Mouse (Mus musculus): ENCODE data around the gene Glmp.
A peak's percentile ranks its signal among the peaks of the same experiment; 100 is the strongest.
"Not testable (repeated sequence)": the region's sequence is repeated elsewhere in the genome, so short reads cannot be mapped to it uniquely, and the experiment has no call there.

Gene Glmp

GRCm38 (mm10) chr3:88336058-88337013, 11.5 kb downstream of the Glmp start, which contains the start of the genes Tmem79 and Smg5:
TSS of gene Tmem79 (minus strand) at chr3:88336148.
TSS of gene Smg5 (plus strand) at chr3:88336260.
- DNase-seq (ENCODE audit: low spot score): peak; percentile 97

DNA sequence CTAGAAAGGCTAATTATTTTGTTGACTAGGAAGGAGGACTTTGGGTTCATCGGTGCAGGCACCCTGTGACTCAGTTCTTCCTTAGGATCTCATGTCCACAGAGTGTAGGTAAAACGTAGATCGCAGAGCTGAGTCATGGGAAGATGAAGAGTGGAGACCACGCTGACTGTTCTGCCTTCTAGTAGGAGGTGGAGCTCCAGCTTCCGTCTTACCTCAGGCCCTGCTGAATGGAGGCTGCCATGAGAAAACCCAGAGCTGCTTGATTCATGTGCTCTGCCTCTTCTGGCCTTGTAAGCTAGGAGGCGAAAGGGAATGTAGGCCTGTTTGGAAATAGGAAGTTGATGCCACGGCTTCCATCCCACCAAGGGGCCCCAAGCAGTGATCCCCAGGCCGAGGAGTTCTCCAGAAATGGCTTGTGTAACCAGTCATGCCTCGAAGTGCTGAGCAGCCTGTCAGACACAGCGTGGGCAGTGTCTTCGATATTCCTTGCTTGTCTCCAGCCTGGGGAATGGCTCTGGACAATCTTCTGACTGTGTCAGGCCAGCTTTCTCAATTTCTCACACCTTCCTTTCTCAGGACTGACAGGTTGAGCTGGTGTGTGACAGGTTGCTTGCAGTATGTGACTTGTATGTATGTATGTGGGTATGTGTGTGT, 12.7 kb downstream of the Glmp start:
- peak; percentile 22 for DNase-seq (ENCODE audit: low spot score)

DNA sequence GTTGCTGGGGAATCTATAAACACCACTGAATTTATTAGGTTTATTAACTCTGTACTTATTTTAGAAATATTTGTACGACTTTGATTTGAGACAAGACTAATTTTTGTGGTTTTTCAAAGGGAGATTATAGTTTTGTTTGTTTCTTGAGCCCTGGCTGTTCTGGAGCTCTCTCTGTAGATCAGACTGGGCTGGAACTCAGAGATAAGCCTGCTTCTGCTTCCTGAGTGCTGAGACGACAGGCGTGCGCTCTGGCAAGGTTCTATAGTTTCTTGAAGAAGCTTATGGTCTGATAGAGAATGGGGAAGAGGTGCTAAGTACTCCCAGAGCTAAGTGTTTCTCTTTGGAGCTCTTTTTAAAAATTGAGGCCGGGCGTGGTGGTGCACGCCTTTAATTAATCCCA, 13.5 kb downstream of the Glmp start:
- DNase-seq (ENCODE audit: low spot score): no peak

- no peak for DNase-seq (ENCODE audit: low spot score)
Measured at GRCm38 (mm10) chr3:88339006-88339405, 14.2 kb downstream of the Glmp start.

- no peak for DNase-seq (ENCODE audit: low spot score)
Measured at GRCm38 (mm10) chr3:88350732-88351131, 25.9 kb downstream of the Glmp start.

- no peak for DNase-seq (ENCODE audit: low spot score)
Measured at GRCm38 (mm10) chr3:88352907-88353306, 28.1 kb downstream of the Glmp start.

GRCm38 (mm10) chr3:88354396-88355165, 29.8 kb downstream of the Glmp start:
- peak; percentile 59 for DNase-seq (ENCODE audit: low spot score)

- DNase-seq (ENCODE audit: low spot score): peak; percentile 53
Measured at GRCm38 (mm10) chr3:88359584-88359983, 34.8 kb downstream of the Glmp start.

- peak; percentile 82 for DNase-seq (ENCODE audit: low spot score)
Measured at GRCm38 (mm10) chr3:88359989-88360388, 35.2 kb downstream of the Glmp start.

- no peak for DNase-seq (ENCODE audit: low spot score)
Measured at GRCm38 (mm10) chr3:88361096-88361495, 36.3 kb downstream of the Glmp start.

DNA sequence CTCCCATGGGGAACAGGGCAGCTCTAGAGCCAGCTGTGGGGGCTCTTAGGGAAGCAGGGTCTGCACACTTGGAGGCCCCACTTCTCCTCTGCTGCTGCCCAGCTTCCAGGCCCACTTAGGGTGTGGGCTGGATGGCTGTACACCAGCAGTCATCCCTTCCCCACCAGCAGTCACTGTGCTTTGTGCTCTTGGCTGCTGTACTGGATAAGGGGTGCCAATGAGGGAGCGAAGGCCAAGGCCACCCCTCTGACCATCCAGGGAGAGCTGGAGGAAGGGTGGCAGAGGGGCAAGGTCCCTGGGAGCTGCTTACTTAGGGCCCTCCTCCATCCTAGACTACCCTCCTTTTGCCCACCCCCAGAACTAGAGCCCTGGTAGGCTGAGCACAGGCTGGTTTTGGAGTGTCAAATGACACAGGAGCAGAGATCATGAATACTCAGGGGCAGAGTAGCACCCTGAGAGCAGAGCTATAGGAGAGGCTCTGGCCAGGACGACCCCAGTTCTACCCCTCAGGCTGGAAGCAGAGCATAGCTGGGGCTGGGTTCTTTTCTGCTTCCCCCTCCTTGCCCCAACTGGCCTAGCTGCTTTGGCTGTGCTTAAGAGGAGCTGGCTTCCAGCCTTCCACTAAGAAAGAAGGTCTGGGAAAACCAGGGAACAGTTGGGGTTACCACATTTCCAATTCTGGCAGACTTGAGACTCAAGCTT, 36.9 kb downstream of the Glmp start:
- no peak for DNase-seq (ENCODE audit: low spot score)

GRCm38 (mm10) chr3:88363700-88364099, 38.9 kb downstream of the Glmp start:
- DNase-seq (ENCODE audit: low spot score): no peak

DNA sequence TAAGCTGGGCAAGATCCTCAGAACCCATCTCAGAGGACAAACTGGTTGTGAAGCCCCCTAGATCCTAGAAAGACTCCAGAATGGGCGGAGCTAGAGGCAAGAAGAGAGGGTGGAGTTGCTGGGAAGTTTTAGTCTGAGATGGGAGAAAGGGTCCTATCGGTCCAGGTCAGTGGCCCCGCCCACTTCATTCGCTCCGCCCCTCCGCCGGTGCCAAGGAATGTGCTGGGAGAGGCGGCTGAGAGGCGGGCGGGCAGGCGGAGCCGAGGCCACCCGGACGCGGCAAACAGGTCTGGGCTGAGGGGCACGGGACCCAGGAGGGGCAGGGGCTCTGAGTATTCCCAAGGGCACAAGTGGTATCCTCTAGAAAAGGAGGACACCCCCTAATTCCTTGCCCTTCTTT, 39.5 kb downstream of the Glmp start, which contains the start of gene Paqr6:
Paqr6 (plus strand) TSS at position 248 of the 400 bp plus-strand sequence.
- DNase-seq (ENCODE audit: low spot score): no peak

DNA sequence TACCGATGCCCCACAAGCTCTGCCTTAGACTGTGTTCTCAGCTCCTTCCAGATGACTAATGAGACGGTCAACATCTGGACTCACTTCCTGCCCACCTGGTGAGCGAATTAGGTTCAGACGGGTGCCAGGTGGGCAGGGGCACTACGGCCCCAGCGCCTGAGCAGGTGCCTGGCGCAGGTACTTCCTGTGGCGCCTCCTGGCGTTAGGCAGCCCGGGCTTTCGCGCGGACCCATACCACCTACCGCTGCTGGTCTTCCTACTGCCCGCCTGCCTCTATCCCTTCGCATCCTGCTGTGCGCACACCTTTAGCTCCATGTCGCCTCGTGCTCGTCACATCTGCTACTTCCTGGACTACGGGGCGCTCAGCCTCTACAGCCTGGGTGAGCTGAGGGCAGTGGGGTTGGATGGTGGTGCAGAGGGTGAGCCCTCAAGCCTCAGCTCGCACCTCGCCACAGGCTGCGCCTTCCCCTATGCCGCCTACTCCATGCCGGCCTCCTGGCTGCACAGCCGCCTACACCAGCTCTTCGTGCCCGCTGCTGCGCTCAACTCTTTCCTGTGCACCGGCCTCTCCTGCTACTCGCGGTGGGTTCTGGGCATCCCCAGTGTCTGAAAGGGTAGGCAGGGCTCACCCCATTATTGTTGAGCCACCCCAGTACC, 41.0 kb downstream of the Glmp start:
- DNase-seq (ENCODE audit: low spot score): no peak

GRCm38 (mm10) chr3:88366830-88367428, 42.1 kb downstream of the Glmp start:
- DNase-seq (ENCODE audit: low spot score): not testable (repeated sequence)

DNA sequence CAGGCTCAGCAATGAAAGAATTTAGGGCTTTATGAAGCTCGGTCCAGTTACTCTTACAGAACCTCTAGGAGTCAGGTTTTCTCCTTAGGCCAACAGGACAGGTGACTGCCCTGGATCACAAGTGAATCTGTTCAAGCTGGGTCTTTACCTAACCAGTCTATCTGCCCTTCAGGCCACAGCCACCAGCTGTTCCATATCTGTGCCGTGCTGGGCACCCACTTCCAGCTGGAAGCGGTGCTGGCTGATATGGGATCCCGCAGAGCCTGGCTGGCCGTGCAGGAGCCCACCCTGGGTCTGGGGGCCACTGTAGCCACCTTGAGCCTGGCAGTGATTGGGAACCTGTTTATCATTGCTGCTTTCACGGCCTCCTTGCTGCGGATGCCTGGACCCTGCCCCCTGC, 42.7 kb downstream of the Glmp start:
- not testable (repeated sequence) for DNase-seq (ENCODE audit: low spot score)

DNA sequence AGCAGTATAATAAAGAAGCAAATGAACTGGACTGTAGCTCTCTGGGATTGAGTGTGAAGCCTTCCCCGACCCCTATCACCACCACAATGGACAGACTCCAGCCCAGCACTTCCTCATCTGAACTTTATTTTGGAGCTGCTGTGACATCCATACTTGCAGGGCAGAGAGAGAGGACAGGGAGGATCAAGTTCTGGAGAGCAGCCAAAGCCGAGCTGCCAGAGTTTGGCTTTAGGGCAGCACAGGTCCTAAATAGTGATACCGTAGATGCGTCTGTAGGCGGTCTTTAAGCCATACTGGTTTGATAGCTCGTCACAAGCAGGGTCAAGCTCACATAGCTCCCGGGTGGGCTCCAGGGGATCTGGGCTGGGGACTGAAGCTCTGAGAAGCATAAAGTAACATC, 43.7 kb downstream of the Glmp start:
- DNase-seq (ENCODE audit: low spot score): not testable (repeated sequence)

DNA sequence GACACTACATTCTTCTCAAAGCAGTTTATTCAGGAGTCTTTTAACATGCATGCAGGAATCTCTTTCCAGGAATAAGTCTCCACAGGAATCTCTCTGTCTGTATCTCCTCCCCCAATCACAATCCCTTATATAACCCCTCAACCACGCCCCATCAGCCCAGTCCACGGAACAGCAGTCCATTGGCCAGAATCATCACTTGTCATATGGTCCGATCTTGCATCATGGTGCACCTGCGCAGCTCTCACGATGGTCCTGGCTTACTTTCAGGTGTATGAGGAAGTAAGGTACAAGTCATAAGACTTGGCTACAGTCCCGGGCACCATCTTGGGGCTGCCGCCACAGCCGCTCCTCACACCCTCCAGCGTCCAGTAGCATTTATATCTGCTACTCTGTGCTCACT, 47.8 kb downstream of the Glmp start, which contains the start of gene Bglap3:
Bglap3 (minus strand) TSS at position 101 of the 400 bp plus-strand sequence.
- not testable (repeated sequence) for DNase-seq (ENCODE audit: low spot score)

DNA sequence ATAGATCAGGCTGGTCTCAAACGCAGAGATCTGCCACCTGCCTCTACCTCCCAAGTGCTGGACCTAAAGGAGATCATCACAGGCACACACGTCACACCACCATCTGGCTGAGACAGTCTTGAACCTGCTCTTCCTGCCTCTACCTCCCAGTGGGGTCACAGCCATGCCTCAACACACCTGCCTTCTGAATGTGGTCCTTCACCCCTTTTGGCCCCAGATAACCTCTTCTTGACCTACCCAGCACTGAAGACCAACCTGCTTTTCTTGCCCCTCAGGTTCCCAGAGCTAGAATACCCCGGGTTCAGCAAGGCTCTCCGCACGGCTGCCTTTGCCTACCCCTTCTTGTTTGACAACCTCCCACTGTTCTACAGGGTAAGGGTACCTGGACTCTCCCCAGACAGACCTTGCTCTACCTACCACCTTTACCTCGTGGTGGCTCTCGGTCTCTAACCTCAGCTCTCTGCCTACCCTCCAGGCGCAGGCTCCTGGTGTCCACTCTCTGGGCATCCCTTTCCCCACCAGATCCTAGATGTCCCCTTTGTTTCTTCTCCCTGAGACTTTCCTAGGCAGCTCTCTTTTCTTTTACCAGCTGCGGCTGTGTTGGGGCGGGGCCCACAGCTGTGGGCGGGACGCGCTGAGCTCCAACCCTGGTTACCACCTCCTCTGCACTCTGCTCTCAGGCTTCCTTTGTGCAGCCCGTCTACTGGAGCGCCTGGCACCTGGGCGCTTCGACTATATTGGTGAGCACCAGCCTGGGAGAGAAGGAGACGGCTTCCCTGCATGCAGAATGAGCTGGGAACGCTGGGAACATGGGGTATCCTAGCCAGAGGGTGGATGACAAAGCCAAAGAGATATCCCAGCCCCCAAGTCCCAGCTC, 51.2 kb downstream of the Glmp start:
- DNase-seq (ENCODE audit: low spot score): peak; percentile 57
